Mouse (Mus musculus): ENCODE results near the gene Sytl2.
A peak's percentile ranks its signal among the peaks of the same experiment; 100 is the strongest.

The Sytl2 gene

GRCm38 (mm10) chr7:90312151-90312883 lies 10.3 kb downstream of the Sytl2 start:
- peak; percentile 14 for DNase-seq

- no peak for DNase-seq
Observed at GRCm38 (mm10) chr7:90313421-90313820, 11.4 kb downstream of the Sytl2 start.

DNA sequence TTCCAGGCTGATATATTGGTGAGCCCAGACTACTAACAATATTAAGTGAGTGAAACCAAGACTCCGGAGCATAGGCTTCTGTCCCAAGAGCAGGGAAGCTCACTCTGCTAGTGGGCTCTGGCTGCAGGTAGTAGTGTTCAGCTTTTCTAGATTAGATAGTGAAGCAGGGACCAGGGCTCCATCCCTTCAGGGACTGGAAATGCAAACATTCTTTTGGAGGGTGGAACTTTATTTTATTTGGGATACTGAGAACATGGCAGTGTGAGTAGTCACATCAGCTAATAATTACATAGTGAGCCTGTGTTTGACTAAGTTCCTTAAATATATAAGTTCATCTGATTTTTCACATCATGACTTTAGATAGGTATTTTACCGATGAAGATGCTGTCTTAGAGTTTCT lies 14.8 kb downstream of the Sytl2 start:
- DNase-seq = no peak

DNA sequence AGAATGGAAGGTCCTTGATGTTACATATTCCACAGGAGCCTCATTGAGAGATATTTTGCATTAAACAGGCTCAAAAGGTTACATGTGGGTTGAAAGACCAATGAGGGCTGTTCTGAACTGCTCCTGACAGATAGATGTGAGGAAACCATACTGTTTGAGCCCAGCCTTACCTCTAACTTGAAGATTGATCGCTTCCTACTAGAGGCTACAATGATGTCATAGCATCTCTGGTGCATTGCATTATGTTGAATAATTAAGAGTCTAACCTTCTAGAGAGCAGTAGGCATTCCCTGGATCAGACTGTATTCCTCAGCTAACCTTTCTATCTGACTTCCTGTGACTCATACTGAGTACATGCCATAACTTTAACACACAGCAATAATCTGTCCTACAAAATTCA lies 17.4 kb downstream of the Sytl2 start:
- DNase-seq = no peak

- DNase-seq = no peak
Observed at GRCm38 (mm10) chr7:90320124-90320523, 18.1 kb downstream of the Sytl2 start.

- no peak for DNase-seq
Observed at GRCm38 (mm10) chr7:90325166-90325565, 23.1 kb downstream of the Sytl2 start.

DNA sequence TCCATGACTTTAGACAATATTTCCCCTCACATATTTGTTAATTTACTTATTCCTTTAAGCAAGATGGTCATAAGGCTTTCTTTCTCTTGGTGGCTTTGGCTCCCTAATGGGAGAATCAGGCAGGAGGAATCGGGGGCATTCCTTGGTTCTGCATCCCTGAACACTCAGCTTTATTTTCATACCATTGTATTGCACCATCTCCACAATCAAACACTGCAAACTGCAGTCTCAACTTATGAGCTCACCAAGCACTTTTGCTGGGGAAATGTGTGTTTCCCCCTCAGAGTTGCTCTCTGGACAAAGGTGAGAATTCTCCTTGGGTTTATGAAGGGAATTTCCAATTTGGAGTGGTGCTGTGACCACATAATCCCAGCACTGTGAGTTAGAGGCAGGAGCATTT lies 28.1 kb downstream of the Sytl2 start:
- no peak for DNase-seq

DNA sequence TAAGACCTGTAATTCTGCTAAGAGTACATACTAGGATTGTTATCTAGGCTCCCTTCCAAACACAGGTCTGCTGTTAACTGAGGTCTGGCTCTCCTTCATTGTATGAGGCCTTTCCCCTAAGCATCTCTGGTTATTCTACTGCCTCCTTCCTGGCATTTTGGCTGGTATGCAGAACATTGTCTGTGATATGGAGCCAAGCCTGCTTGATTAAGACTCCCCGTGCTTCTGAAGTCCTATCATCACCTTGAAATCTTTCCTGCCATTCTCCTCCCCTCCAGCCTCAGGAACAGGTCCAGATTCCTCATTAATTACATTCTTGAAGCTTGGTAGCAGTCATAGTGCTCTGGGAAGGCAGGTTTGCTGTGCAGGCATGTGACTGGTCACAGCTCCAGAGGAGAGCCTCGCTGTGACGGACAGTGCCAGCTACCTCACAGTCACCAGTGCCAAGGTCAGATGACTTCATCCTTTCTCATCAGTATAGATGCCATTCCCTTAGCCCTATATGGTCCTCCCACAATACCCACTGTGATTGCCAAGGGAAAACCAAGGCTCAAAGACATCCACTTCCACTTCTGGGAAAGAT lies 30.5 kb downstream of the Sytl2 start:
- no peak for DNase-seq

DNA sequence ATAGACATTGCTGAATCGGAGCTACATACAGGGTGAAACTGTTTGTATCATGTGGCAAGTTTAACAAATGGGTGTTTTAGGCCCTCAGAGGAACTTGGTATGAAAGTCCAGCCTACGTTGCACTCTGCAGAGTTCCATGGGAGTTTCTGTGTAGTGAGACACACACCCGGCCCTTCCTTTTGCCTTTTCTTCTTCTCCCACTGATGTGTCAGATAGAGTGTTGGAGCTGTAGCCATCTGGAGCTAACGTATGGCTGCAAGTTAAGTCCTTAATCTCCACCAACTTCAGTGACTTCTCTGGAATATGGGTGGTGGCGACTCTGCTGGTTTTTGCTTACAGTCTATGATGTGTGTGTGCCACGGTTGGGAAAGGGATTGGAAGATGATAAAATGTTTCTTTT lies 32.3 kb downstream of the Sytl2 start:
- DNase-seq = no peak

DNA sequence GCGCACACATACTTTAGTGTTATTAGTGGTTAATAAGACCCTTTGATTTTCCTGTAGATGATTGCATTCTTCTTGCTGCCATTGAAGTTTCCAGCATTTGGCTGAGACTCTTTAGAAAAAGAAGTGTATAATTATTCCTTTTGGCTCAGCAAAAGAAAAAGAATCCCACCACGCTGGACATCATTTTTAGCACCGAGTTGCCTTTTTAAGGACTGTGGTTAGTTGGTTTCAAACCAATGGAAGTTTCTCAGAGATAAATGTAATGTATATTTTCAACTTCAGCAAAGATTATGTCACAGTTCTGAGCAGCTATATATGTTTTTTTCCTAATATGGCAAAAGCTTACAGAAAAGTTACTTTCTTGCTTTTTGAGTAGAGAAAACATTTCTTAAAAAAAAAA lies 32.8 kb downstream of the Sytl2 start:
- DNase-seq = no peak

GRCm38 (mm10) chr7:90335755-90336194 lies 33.7 kb downstream of the Sytl2 start:
- no peak for DNase-seq

DNA sequence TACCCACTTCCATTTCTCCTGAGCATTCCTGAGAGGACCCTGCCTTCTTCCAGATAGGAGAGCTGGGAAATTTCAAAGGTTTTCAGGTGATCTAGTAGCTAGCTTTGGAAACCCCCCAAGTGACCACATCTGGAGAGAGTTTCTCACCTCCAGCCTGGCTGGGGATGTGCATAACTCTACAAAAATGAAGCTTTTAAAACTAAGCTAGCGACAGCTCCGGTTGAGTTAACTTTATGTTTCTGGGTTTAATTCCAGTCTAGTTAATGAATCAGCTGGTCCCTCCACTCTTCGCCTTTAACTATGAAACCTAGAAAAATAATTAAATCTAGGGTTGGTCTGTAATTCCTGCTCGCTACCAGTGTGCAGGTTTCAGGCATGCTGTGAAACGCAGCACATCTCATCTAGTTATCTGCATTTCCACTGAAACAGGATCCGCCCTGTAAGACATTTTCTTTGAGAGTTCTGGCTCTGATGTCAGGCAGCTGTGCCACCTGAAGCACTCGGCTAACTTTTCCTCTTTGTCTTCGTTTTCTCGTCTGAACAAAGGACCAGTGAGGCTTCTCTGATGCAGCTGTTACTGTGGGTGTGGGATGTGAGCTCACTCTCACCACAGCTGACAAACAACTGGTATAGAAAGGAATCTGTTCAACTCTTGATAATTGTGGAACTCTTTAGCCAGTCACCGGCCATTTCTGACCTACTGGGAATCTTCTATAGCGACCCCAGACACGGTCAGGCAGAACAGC lies 39.3 kb downstream of the Sytl2 start:
- DNase-seq = peak; percentile 39

GRCm38 (mm10) chr7:90344903-90345302 lies 42.9 kb downstream of the Sytl2 start:
- no peak for DNase-seq

DNA sequence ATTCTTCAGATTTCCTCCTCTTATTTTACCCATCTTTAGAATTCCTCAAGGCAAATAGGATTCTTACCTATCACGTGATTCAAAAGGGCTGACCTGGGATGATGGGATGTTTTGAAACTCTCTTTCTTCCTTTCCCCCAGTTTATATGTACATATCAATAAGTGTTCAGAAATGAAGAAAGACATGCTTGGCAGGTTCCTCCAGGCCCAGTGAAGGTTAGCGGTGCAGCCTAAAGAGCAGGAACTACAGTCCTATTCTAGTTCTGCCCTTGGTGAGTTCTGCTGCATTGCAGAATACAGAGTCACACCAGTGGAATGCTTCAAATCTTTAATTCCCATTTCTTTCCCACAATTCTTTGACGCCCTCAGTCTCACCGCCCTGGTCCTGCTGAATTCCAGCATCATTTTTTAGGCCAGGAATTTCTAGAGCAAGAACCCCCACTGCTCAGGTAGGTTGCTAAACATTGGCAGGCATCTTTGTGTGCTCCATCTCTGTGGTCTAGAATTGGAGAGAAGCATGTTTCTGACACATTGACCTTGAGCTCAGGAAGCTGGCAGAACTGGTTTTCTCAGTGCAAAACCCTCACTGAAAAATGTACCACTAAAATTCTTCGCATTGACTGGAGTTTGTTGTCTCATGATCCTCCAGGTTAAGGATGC lies 45.9 kb downstream of the Sytl2 start:
- DNase-seq = no peak

DNA sequence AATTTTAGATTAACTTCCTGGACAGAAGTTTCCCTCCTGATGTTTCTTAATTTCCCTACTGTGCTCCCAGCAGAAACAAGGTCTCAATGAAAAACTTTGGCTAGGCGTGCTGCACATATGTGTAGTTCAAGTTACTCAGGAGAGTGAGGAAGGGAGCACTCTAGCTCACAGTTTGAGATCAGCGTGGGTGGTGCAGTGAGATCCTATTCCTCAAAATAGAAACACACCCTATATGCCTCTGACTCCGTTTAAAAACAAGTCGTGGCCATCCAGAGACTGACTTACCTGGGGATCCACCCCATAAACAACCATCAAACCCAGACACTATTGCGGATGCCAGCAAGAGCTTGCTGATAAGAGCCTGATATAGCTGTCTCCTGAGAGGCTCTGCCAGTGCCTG lies 47.0 kb downstream of the Sytl2 start:
- no peak for DNase-seq

GRCm38 (mm10) chr7:90352183-90352582 lies 50.1 kb downstream of the Sytl2 start:
- no peak for DNase-seq

DNA sequence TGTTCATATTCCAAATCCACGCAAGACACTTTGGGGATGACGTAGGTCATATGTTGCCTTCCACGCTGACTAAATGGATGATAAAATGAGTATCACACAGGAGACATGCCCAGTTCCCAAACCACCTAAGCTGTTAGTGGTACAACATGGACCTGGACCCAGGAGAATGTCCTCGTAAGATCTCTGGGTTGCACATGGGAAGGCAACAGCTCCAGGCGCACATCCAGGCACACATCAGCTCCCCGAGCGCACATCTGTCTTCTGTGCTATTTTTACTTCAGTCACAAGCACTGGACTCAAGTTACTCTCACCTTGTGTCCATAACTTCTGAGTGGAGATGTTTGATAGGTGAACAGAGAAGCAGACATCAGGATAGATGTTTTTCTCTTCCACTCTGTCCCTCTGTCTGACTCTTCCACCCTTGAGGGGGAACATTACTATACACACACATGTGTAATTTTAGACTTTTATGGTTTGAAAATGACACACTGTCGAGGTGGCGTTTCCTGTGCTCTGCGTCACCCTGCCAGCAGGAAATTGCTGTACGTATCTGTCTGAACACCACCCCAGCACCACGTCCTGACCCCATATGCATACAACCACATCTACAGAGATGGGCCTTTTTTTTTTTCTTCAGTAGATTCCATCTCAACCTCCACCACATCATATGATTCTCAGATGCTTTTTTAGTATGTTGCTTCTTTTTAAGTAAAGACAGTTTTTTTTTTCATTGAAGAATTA lies 51.6 kb downstream of the Sytl2 start:
- DNase-seq = peak; percentile 63

GRCm38 (mm10) chr7:90354229-90354604 lies 52.2 kb downstream of the Sytl2 start:
- no peak for DNase-seq

DNA sequence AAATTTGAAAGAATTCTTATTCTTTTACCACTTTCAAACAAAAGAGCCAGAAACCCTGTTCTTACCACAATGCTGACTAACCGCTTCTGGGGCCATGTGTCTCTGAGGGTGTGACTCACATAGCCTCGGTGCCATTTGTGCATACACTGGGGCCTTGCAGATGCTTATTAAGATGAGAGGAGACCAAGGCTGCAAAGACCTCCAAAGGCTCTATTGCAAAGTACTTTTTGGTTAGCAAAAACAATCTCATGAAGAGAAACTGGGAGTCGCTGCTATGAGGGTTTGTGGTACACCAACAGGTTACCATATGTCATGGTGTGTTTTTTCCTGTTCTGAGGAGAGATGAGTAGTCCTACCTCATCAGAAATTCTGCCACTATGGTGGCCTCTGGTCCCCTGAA lies 53.4 kb downstream of the Sytl2 start:
- DNase-seq = no peak

- DNase-seq = no peak
Observed at GRCm38 (mm10) chr7:90355995-90356394, 53.9 kb downstream of the Sytl2 start.

DNA sequence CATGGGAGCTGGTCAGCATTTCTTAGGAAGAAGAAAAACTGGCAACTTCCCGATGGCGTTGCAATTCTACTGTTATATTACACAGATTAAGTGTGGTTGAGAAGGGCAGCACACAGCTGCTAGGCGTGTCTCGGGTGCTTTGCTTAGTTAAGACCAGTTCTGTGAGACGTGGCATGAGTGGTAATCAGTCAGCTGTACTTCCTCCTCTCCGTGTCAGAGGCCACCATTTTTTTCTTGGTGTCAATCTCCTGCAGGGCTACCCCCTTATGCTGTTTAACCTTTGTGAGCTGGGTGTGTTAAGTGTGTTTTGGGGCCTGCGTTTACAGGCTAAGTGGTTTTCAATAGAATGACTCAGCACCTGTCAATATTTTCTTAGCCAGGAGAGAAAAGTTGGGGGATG lies 60.7 kb downstream of the Sytl2 start:
- no peak for DNase-seq

- DNase-seq = no peak
Observed at GRCm38 (mm10) chr7:90370071-90370851, 68.2 kb downstream of the Sytl2 start.
